Mouse (Mus musculus): ENCODE results near the gene Nr4a1.

Gene Nr4a1

DNA sequence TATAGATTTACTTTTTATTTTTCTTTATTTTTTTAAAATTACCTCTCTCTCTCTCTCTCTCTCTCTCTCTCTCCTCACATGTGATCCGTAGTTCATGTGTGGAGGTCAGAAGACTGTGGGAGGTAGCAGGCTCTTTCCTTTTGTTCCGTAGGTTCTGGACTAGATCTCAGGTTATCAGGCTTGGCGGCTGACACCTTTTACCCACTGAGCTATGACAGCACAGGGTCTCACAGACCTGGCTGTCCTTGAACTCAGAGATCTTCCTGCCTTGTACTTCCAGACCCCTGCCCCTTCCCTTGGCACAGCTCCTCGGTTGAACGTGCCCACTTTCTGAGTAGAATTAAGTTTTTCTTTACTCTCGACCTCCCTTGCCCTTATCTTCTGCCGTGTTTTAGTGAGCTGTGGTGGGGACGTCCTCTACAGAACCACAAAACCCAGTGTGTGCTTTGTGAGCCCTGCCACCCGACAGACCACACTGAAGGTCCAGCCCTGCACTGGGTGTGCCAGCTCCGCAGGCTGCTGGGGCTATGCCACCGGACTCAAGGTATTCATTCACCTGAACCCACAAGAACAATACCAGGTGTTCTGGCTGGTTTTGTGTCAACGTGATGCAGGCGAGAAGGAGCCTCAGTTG is 62.3 kb downstream of the Nr4a1 start:
- DNase-seq (ENCODE audit: low spot score) = no peak

- DNase-seq (ENCODE audit: low spot score) = no peak
Observed at GRCm38 (mm10) chr15:101316913-101317813, 63.1 kb downstream of the Nr4a1 start.

DNA sequence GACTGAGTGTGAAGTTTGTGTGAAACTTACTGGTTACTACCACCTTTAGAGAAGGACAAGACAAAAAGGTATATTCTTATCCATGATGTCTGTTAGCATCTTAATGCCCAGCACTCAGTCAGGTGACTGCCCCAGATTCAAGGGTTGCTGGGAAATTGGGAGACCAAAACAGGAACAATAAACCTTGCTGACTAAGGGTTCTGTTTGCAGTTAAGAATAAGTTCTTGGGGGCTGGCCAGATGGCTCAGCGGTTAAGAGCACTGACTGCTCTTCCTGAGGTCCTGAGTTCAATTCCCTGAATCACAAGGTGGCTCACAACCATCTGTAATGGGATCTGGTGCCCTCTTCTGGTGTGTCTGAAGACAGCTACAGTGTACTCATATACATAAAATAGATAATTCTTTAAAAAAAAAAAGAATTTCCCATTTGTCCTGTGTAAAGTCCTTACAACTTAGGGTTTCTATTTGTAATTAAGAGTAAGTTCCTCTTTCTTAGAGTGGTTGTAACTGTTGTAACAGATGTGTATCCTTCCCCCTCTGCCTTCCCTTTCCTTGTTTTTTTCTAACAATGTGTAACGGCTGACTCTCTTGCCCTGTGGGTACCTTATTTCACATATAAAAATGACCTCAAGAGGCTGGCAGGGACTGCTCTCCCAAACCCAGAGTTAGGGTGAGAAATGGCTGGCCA is 63.9 kb downstream of the Nr4a1 start:
- no peak for DNase-seq (ENCODE audit: low spot score)

DNA sequence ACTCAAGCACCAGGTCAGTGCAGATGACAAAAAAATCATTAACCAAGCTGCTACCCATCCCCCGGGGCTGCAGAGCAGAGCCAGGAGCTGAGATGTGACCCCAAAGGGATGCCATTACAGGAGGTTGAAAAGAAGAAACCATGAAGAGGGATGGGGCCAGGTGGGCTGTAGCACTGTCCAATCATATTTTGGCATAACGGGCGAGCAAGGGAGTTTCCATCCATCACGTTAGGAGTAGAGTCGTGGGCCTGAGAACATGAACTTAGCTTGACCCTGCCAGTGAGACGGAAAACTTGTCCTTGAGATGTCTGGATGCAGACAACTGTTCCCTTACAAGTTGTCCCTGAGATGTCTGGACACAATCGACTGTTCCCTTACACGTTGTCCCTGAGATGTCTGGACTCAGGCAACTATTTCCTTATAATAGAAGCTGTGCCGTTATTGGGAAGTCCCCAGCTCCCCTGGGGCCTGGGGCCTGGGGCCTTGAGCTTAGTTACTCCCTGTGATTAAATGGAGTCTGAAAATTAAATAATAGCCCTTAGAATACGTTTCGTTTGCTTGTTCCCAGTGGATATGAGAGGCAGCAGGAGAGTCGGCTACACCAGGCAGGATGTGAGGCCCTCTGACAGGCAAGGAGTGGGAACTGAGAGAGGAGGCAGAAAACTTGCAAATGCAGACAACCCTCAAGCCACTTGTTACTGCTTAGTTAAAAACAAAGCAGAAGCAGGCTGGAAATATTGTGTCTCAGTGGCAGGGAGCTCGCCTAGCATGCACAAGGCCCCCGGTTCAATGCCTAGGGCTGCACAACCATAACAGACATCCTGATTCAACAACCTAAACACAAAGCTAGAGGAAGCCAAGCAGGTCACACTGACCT is 65.1 kb downstream of the Nr4a1 start:
- DNase-seq (ENCODE audit: low spot score) = no peak

DNA sequence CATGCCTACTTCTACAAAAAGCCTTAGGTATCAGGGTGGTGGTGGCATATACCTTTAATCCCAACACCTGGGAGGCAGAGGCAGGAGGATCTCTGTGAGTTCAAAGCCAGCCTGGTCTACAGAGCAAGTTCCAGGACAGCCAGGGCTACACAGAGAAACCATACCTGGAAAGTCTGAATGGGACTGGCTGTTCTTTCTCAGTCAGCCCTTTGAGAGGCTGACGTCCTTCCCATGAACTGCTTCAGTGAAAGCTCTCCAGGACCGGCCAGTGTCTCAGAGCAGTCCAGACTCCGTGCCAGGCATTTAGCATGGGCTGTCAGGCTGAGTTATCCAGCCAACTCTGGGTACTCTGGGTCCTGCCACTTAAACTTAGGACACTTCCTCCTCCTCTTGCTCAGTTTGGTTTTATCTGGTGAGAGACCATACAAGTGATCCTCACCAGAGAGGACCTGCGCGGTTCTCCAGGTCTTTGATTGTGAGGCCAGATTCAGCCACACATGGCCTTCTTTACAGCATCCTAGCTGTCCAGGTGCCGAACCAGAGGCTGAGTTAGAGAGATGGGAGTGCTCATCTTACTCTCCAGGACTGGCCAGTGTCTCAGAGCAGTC is 66.0 kb downstream of the Nr4a1 start:
- DNase-seq (ENCODE audit: low spot score) = no peak

DNA sequence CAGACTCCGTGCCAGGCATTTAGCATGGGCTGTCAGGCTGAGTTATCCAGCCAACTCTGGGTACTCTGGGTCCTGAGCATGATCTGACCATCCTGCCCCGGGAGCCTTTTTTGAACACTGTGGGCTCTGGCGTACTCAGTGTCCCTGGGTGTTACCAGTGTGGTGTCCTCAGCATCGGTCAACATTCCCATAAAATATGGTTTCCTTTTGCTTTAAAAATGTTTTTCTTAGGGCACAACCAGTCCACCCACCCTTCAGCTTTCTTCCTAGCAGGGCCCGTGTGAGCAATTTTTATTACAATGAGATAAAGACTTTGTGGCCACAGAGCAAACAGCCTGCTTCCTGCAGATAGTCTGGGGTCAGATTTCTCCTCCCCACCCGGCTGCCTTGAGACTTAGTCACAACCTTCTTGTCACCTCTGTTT is 66.6 kb downstream of the Nr4a1 start:
- no peak for DNase-seq (ENCODE audit: low spot score)

- DNase-seq (ENCODE audit: low spot score) = no peak
Observed at GRCm38 (mm10) chr15:101321126-101321525, 67.1 kb downstream of the Nr4a1 start.

GRCm38 (mm10) chr15:101322106-101322505 is 68.0 kb downstream of the Nr4a1 start:
- DNase-seq (ENCODE audit: low spot score) = no peak

- no peak for DNase-seq (ENCODE audit: low spot score)
Observed at GRCm38 (mm10) chr15:101322640-101323039, 68.6 kb downstream of the Nr4a1 start.

DNA sequence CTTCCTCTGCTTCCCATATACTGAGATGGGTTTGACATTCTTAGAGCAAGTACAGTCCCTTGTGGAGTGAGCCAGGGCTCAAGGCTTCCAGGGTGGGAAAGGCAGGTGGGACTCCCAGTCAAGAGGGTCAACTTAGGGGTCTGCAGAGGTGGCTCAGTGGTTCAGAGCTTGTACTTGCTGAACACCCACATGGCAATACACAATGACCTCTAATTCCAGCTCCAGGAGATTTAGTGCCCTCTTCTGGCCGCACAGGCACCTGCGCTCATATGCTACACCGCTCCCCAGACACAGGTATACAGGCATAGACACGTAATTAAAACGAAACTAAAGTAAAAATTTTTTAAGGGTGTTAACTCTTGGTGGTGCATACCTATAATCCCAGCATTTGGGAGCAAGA is 69.4 kb downstream of the Nr4a1 start:
- DNase-seq (ENCODE audit: low spot score) = no peak
